Mouse (Mus musculus) skeletal muscle tissue, postnatal 0 days (tissue): ENCODE measurements around the gene Ajuba. TPM values are rescaled to one million over a fixed set of nuclear protein-coding genes. Genes with fewer than 3 reads are reported as not detected.
A peak's percentile ranks its signal among the peaks of the same experiment; 100 is the strongest.

ENCODE experiments used
- microRNA counts: library from miRNA; unstranded; fragments of <30 nt; microRNA quantifications from one replicate; lab custom pipeline; 2015
- microRNA-seq, 2 experiments: library from miRNA; unstranded; fragments of <30 nt; microRNA quantifications; one replicate each; pipeline ENCODE4; 2016
- polyA plus RNA-seq: library from polyadenylated mRNA; unstranded; fragments of >200 nt; fragmentation: Nextera tagmentation; extraction: Ambion mirVana; gene quantifications from 2 replicates; pipeline ENCODE4 v1.2.1, GENCODE M21; 2015

Gene Ajuba
- polyA plus RNA-seq = 11.5 and 13.2 TPM in 2 replicates

GRCm38 (mm10) chr14:54577089-54577982 is at the start of gene Ajuba:
TSS of gene Ajuba (minus strand) at chr14:54577558.

GRCm38 (mm10) chr14:54621133-54621532 is 43.8 kb upstream of the Ajuba start, which contains the start of gene Psmb11:
TSS of gene Psmb11 (plus strand) at chr14:54621433.

DNA sequence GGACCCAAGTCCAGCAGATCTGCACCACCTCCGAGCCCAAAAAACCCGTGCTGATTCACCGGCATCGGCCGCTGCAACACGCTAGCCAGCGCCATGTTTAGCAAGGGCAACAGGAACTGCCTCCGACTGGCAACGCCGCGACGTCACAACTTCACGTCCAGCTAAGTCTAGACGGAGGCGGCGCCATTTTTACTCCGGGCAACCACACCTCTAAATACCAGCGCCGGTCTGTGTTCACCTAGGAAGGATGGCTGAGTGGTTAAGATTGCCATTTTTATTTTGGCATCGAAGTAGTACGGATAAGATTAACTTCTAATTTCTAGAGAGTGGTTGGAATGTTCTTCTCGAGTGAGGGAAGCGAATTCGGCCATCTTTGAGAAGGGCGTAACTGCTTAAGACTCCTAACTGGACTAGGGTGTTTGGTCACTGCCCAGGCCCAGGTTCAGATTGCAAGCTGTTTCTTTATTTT is 40.6 kb upstream of the Ajuba start, which contains the start of gene Psmb5:
Psmb5 (minus strand) TSS at position 126 of the 469 bp plus-strand sequence.

GRCm38 (mm10) chr14:54605752-54606321 is 28.5 kb upstream of the Ajuba start, which contains the start of gene 4931414P19Rik:
TSS of gene 4931414P19Rik (minus strand) at chr14:54605993.

GRCm38 (mm10) chr14:54553975-54554769 is 23.2 kb downstream of the Ajuba start, which contains the start of gene Haus4:
TSS of gene Haus4 (minus strand) at chr14:54554616.

MicroRNAs within 50 kb of the gene (microRNA counts, 519-probe panel; counts per million panel counts)
- microRNA mmu-miR-686 (lab: Ali Mortazavi, UCI) = 296 counts per million, percentile 58 among the panel's probes with 10 or more counts

Small RNA genes within 50 kb of the gene (microRNA-seq; reads per million reads assigned to microRNA genes)
- 0 reads per million in 2 experiments for gene Mir686

Other genes starting within 250 kb of the Ajuba start
- 48.0 and 52.8 TPM in 2 replicates for gene Oxa1l, start 216.7 kb downstream of the Ajuba start, polyA plus RNA-seq
- gene Slc7a7, start 159.8 kb downstream of the Ajuba start, polyA plus RNA-seq = 3.3 and 4.1 TPM in 2 replicates
- gene Mrpl52, start 150.6 kb downstream of the Ajuba start, polyA plus RNA-seq = 232 TPM in 2 replicates
- gene Mmp14, start 145.9 kb downstream of the Ajuba start, polyA plus RNA-seq = 77.2 and 88.0 TPM in 2 replicates
- 30.6 and 32.8 TPM in 2 replicates for gene Lrp10, start 113.4 kb downstream of the Ajuba start, polyA plus RNA-seq
- 0.10 and 0.13 TPM in 2 replicates for gene Rem2, start 101.5 kb downstream of the Ajuba start, polyA plus RNA-seq
- 32.3 and 36.0 TPM in 2 replicates for gene Prmt5, start 60.0 kb downstream of the Ajuba start, polyA plus RNA-seq
- gene Haus4, start 22.9 kb downstream of the Ajuba start, polyA plus RNA-seq = 31.1 and 31.5 TPM in 2 replicates
- 2.4 and 2.7 TPM in 2 replicates for gene 4931414P19Rik, start 28.4 kb upstream of the Ajuba start, polyA plus RNA-seq
- gene Psmb5, start 40.5 kb upstream of the Ajuba start, polyA plus RNA-seq = 306 and 337 TPM in 2 replicates
- 0.03 and 0.05 TPM in 2 replicates for gene Psmb11, start 43.9 kb upstream of the Ajuba start, polyA plus RNA-seq
- gene Gm17606, start 63.4 kb upstream of the Ajuba start, polyA plus RNA-seq = not detected in 2 replicates
- gene Cdh24, start 63.8 kb upstream of the Ajuba start, polyA plus RNA-seq = 0.33 and 0.40 TPM in 2 replicates
- gene 1700123O20Rik, start 108.7 kb upstream of the Ajuba start, polyA plus RNA-seq = 44.2 and 47.3 TPM in 2 replicates
- 42.8 and 46.2 TPM in 2 replicates for gene Acin1, start 109.4 kb upstream of the Ajuba start, polyA plus RNA-seq
- 0.11 and 0.12 TPM in 2 replicates for gene Gm29776, start 121.3 kb upstream of the Ajuba start, polyA plus RNA-seq
- not detected in 2 replicates for gene Cebpe, start 134.6 kb upstream of the Ajuba start, polyA plus RNA-seq
- gene Slc7a8, start 204.4 kb upstream of the Ajuba start, polyA plus RNA-seq = 3.8 and 5.9 TPM in 2 replicates
- not detected in 2 replicates for gene Rnf212b, start 236.6 kb upstream of the Ajuba start, polyA plus RNA-seq